Mouse (Mus musculus) CH12.LX (cell line): ENCODE data around the gene Ric8a.

ENCODE experiments used
- EP300 ChIP-seq: IDR thresholded peaks from 2 replicates; pipeline ENCODE4 v1.6.1; 2011; ENCODE audit warnings: low read length, improper control_type of control experiment
- MYC ChIP-seq: IDR thresholded peaks from 2 replicates; pipeline ENCODE4 v1.6.1; 2011; ENCODE audit warnings: low read depth, mild to moderate bottlenecking, improper control_type of control experiment, low read length
- POLR2A ChIP-seq: IDR thresholded peaks from 2 replicates; pipeline ENCODE4 v1.6.1; 2011; ENCODE audit warnings: low read depth, mild to moderate bottlenecking, improper control_type of control experiment, low read length
- TBP ChIP-seq: conservative IDR thresholded peaks from 2 replicates; pipeline ENCODE4 v1.6.1; 2011; ENCODE audit warnings: low read depth, low read length, improper control_type of control experiment
- ZMIZ1 ChIP-seq: IDR thresholded peaks from 2 replicates; pipeline ENCODE4 v1.6.1; 2012; ENCODE audit warnings: low read depth, mild to moderate bottlenecking, inconsistent platforms, low read length, improper control_type of control experiment

GRCm38 (mm10) chr7:140912293-140912692 lies 55.5 kb downstream of the Ric8a start:
- TF ChIP-seq POLR2A = no peak
- no peak for TF ChIP-seq MYC
- TF ChIP-seq TBP = no peak
- no peak for TF ChIP-seq ZMIZ1
- TF ChIP-seq EP300 = no peak
